Mouse (Mus musculus): ENCODE results near the gene Ier5. TPM values are rescaled to one million over a fixed set of nuclear protein-coding genes. Genes with fewer than 3 reads are reported as not detected.

Gene Ier5
- polyA plus RNA-seq, 1 experiment: 9.8 TPM

GRCm38 (mm10) chr1:155069696-155070095, 29.7 kb downstream of the Ier5 start:
- no peak overlapping the region for H3K4me3 ChIP-seq (ENCODE audit: insufficient read depth, low read depth, low read length)
- H3K4me1 ChIP-seq (ENCODE audit: control insufficient read depth, insufficient read depth, low read length): peaks cover 15% of the 10 kb centered on the region
- WGBS: 31% methylated on average over 7 of the region's 7 CpGs
- no peaks in the 10 kb centered on the region for H3K36me3 ChIP-seq (ENCODE audit: control insufficient read depth, insufficient read depth, low read length)
- no peak overlapping the region for H3K27ac ChIP-seq (ENCODE audit: insufficient read depth, low read depth, low read length)
- peak; percentile 81 for DNase-seq
- H3K27me3 ChIP-seq (replicated peaks; ENCODE audit: control insufficient read depth, insufficient read depth, low read length): no peaks in the 10 kb centered on the region
- TF ChIP-seq POLR2A (IDR thresholded peaks at IDR 0.05; ENCODE audit: low read depth, low read length) (no peak), CTCF (conservative IDR thresholded peaks at IDR 0.05; ENCODE audit: insufficient read depth, insufficient read length, low read depth, low read length) (no peak)

- Histone ChIP-seq H3K27me3 (replicated peaks; ENCODE audit: control insufficient read depth, insufficient read depth, low read length) (no peaks in the 10 kb centered on the region), H3K4me3 (ENCODE audit: insufficient read depth, low read depth, low read length) (no peak overlapping the region), H3K4me1 (ENCODE audit: control insufficient read depth, insufficient read depth, low read length) (peaks cover 22% of the 10 kb centered on the region), H3K36me3 (ENCODE audit: control insufficient read depth, insufficient read depth, low read length) (no peaks in the 10 kb centered on the region), H3K27ac (ENCODE audit: insufficient read depth, low read depth, low read length) (no peak overlapping the region)
- 93% methylated on average over 5 of the region's 5 CpGs for whole genome bisulfite sequencing
- DNase-seq: no peak
- TF ChIP-seq POLR2A (IDR thresholded peaks at IDR 0.05; ENCODE audit: low read depth, low read length) (no peak), CTCF (conservative IDR thresholded peaks at IDR 0.05; ENCODE audit: insufficient read depth, insufficient read length, low read depth, low read length) (no peak)
Observed at GRCm38 (mm10) chr1:155066196-155066595, 33.2 kb downstream of the Ier5 start.

DNA sequence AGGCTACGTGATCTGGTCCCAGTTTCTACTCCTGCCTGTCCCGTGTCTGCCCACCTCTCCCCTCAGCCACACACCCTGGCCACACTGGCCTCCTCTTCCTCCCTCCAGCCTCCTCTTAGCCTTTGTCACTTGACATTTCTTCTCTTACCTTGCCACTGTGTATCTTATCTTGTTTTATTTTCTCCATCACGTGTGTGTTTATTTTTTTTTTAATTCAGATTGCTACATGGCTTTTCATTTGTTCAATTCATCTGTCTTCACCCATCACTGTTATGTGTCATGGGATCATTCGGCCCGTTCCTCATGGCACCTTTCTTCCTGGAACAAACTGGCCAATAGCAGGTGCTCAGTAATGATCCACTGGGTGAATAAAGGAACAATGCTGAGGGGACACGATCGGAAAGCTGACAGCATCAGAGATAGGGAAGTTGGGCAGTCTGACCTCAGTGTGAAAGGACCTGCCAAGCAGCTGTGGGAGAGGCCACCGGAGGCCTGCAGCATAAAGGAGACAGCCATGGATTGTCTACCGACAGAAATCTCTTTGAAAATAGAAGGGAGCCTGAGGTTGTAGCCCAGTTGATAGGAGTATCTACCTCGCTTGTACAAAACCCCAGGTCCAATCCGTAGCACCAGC, 34.3 kb downstream of the Ier5 start:
- 80% methylated on average over 11 of the region's 11 CpGs for WGBS
- Histone ChIP-seq H3K27ac (ENCODE audit: insufficient read depth, low read depth, low read length) (peak overlapping the region; percentile 46), H3K4me1 (ENCODE audit: control insufficient read depth, insufficient read depth, low read length) (peaks cover 20% of the 10 kb centered on the region), H3K4me3 (ENCODE audit: insufficient read depth, low read depth, low read length) (no peak overlapping the region), H3K36me3 (ENCODE audit: control insufficient read depth, insufficient read depth, low read length) (no peaks in the 10 kb centered on the region), H3K27me3 (replicated peaks; ENCODE audit: control insufficient read depth, insufficient read depth, low read length) (no peaks in the 10 kb centered on the region)
- no peak for DNase-seq
- no peak for TF ChIP-seq CTCF (conservative IDR thresholded peaks at IDR 0.05; ENCODE audit: insufficient read depth, insufficient read length, low read depth, low read length)

GRCm38 (mm10) chr1:155064649-155065048, 34.8 kb downstream of the Ier5 start:
- DNase-seq: no peak
- no peak for TF ChIP-seq POLR2A (IDR thresholded peaks at IDR 0.05; ENCODE audit: low read depth, low read length)
- TF ChIP-seq CTCF (conservative IDR thresholded peaks at IDR 0.05; ENCODE audit: insufficient read depth, insufficient read length, low read depth, low read length): no peak
- H3K4me3 ChIP-seq (ENCODE audit: insufficient read depth, low read depth, low read length): no peak overlapping the region
- H3K27me3 ChIP-seq (replicated peaks; ENCODE audit: control insufficient read depth, insufficient read depth, low read length): no peaks in the 10 kb centered on the region
- H3K4me1 ChIP-seq (ENCODE audit: control insufficient read depth, insufficient read depth, low read length): peaks cover 16% of the 10 kb centered on the region
- H3K36me3 ChIP-seq (ENCODE audit: control insufficient read depth, insufficient read depth, low read length): no peaks in the 10 kb centered on the region
- WGBS: 85% methylated on average over 4 of the region's 4 CpGs
- H3K27ac ChIP-seq (ENCODE audit: insufficient read depth, low read depth, low read length): peak overlapping the region; percentile 34

- Histone ChIP-seq H3K27ac (ENCODE audit: insufficient read depth, low read depth, low read length) (peak overlapping the region; percentile 34), H3K36me3 (ENCODE audit: control insufficient read depth, insufficient read depth, low read length) (no peaks in the 10 kb centered on the region), H3K27me3 (replicated peaks; ENCODE audit: control insufficient read depth, insufficient read depth, low read length) (no peaks in the 10 kb centered on the region), H3K4me1 (ENCODE audit: control insufficient read depth, insufficient read depth, low read length) (peaks cover 13% of the 10 kb centered on the region; the same call in 1 of the 2 replicates), H3K4me3 (ENCODE audit: insufficient read depth, low read depth, low read length) (no peak overlapping the region)
- DNase-seq: peak; percentile 96
- 30% methylated on average over 5 of the region's 5 CpGs for WGBS
- no peak for TF ChIP-seq POLR2A (IDR thresholded peaks at IDR 0.05; ENCODE audit: low read depth, low read length)
- TF ChIP-seq CTCF (conservative IDR thresholded peaks at IDR 0.05; ENCODE audit: insufficient read depth, insufficient read length, low read depth, low read length): no peak
Observed at GRCm38 (mm10) chr1:155064111-155064510, 35.3 kb downstream of the Ier5 start.

- peaks cover 15% of the 10 kb centered on the region; the same call in 1 of the 2 replicates for H3K4me1 ChIP-seq (ENCODE audit: control insufficient read depth, insufficient read depth, low read length)
- H3K27me3 ChIP-seq (replicated peaks; ENCODE audit: control insufficient read depth, insufficient read depth, low read length): no peaks in the 10 kb centered on the region
- DNase-seq: peak; percentile 37
- no peaks in the 10 kb centered on the region for H3K36me3 ChIP-seq (ENCODE audit: control insufficient read depth, insufficient read depth, low read length)
- 89% methylated on average over 4 of the region's 4 CpGs for WGBS
- no peak overlapping the region for H3K27ac ChIP-seq (ENCODE audit: insufficient read depth, low read depth, low read length)
- H3K4me3 ChIP-seq (ENCODE audit: insufficient read depth, low read depth, low read length): no peak overlapping the region
- no peak for TF ChIP-seq POLR2A (IDR thresholded peaks at IDR 0.05; ENCODE audit: low read depth, low read length)
- no peak for TF ChIP-seq CTCF (conservative IDR thresholded peaks at IDR 0.05; ENCODE audit: insufficient read depth, insufficient read length, low read depth, low read length)
Observed at GRCm38 (mm10) chr1:155062963-155063362, 36.5 kb downstream of the Ier5 start.

DNA sequence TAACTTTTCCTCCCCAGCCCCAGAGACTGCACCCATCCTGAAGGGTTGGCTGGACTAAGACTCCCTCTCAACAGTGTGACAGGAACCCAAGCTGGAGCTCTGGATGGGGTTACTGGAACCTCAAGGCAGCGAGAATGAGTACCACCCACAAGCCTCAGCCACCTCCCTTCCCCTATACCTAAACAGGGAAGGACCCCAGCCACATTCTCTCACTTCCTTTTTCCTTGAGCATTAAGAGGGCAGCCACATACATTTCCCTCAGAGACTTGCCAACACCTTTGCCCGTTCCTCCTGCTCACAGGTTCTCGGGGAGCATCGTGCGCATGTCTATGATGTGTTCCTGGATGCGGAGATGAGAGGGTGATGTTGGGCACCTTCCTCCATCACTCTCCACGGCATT, 37.4 kb downstream of the Ier5 start:
- Histone ChIP-seq H3K4me1 (ENCODE audit: control insufficient read depth, insufficient read depth, low read length) (peaks cover 19% of the 10 kb centered on the region; the same call in 1 of the 2 replicates), H3K4me3 (ENCODE audit: insufficient read depth, low read depth, low read length) (no peak overlapping the region), H3K36me3 (ENCODE audit: control insufficient read depth, insufficient read depth, low read length) (no peaks in the 10 kb centered on the region), H3K27ac (ENCODE audit: insufficient read depth, low read depth, low read length) (no peak overlapping the region), H3K27me3 (replicated peaks; ENCODE audit: control insufficient read depth, insufficient read depth, low read length) (no peaks in the 10 kb centered on the region)
- 87% methylated on average over 7 of the region's 7 CpGs for WGBS
- DNase-seq: no peak
- TF ChIP-seq CTCF (conservative IDR thresholded peaks at IDR 0.05; ENCODE audit: insufficient read depth, insufficient read length, low read depth, low read length): no peak
- no peak for TF ChIP-seq POLR2A (IDR thresholded peaks at IDR 0.05; ENCODE audit: low read depth, low read length)
